Mouse (Mus musculus): ENCODE results near the gene Klhdc8b.

- no peak for TF ChIP-seq CTCF (IDR thresholded peaks at IDR 0.05; ENCODE audit: low read depth)
- no peak for TF ChIP-seq EP300 (optimal IDR thresholded peaks at IDR 0.05)
Measured at GRCm38 (mm10) chr9:108456953-108457352, 4.4 kb downstream of the Klhdc8b start.

Data from stomach, postnatal 0 days (tissue).